Mouse (Mus musculus): ENCODE measurements at regions not wholly inside any gene's neighbourhood (a gene's known extent, or its start where the extent isn't known, plus 50 kb on each side); places are given as distances from the start of the nearest gene placed in this dataset.

GRCm38 (mm10) chr5:97598741-97599140 is 141.9 kb upstream of the Gk2 start:
- dilution Hi-C loops (cut with MboI; ENCODE audit: extremely low pct_ligation_motif_present, extremely low pct_unique_long_range_greater_than_20kb, low sequenced_read_pairs) (no loop called here), in situ Hi-C loops (cut with MboI; ENCODE audit: low pct_ligation_motif_present, low pct_unique_long_range_greater_than_20kb, low sequenced_read_pairs) (no loop called here)
- Histone ChIP-seq H3K36me3 (replicated peaks in 1 of 2; ENCODE audit: control insufficient read depth in 1 of 2, insufficient read depth in 1 of 2, low read length in 1 of 2) (no peaks in the 10 kb centered on the region), H3K9me3 (replicated peaks; ENCODE audit: low read length) (no peaks in the 10 kb centered on the region), H3K79me2 (replicated peaks; ENCODE audit: control insufficient read depth, extremely low read depth, insufficient read depth, poor library complexity, severe bottlenecking) (no peaks in the 10 kb centered on the region), H3K9ac (ENCODE audit: insufficient read depth, low read depth) (no peak overlapping the region), H3K27me3 (replicated peaks) (no peaks in the 10 kb centered on the region), H3K4me3 (replicated peaks in 1 of 3; ENCODE audit: low read depth in 2 of 3, low read length in 2 of 3, poor library complexity in 1 of 3) (no peak overlapping the region), H3K27ac (ENCODE audit: insufficient read depth, low read depth) (no peak overlapping the region), H3K4me2 (ENCODE audit: insufficient read depth, low read depth, poor library complexity, severe bottlenecking) (no peak overlapping the region), H3K4me1 (ENCODE audit: control insufficient read depth in 1 of 2, insufficient read depth in 2 of 2) (no peaks in the 10 kb centered on the region)
- TF ChIP-seq SMC3 (IDR thresholded peaks at IDR 0.05; ENCODE audit: low read depth, low read length) = peak; percentile 45
- TF ChIP-seq CTCF (conservative IDR thresholded peaks at IDR 0.05 in 1 of 2, IDR thresholded peaks at IDR 0.05 in 1 of 2; ENCODE audit: low read depth in 2 of 2, low read length in 2 of 2) = peak in 1 of 2 experiments; percentile 50; a peak in 2 of 4 replicates
- TF ChIP-seq RAD21 (IDR thresholded peaks at IDR 0.05; ENCODE audit: low read depth, low read length) = peak; percentile 32
- no peak for TF ChIP-seq MAFK (IDR thresholded peaks at IDR 0.05; ENCODE audit: insufficient replicate concordance, low read length)
- no peak for TF ChIP-seq IRF4 (IDR thresholded peaks at IDR 0.05; ENCODE audit: low read depth, low read length)
- no peak for TF ChIP-seq POLR2A (IDR thresholded peaks at IDR 0.05; ENCODE audit: low read depth, low read length)
- no peak for DNase-seq (ENCODE audit: extremely low read depth)

GRCm38 (mm10) chr5:97595916-97596315 is 139.1 kb upstream of the Gk2 start:
- Histone ChIP-seq H3K4me1 (ENCODE audit: control insufficient read depth in 1 of 2, insufficient read depth in 2 of 2) (no peaks in the 10 kb centered on the region), H3K79me2 (replicated peaks; ENCODE audit: control insufficient read depth, extremely low read depth, insufficient read depth, poor library complexity, severe bottlenecking) (no peaks in the 10 kb centered on the region), H3K27ac (ENCODE audit: insufficient read depth, low read depth) (no peak overlapping the region), H3K9ac (ENCODE audit: insufficient read depth, low read depth) (no peak overlapping the region), H3K9me3 (replicated peaks; ENCODE audit: low read length) (no peaks in the 10 kb centered on the region), H3K4me3 (replicated peaks in 1 of 3; ENCODE audit: low read depth in 2 of 3, low read length in 2 of 3, poor library complexity in 1 of 3) (no peak overlapping the region), H3K27me3 (replicated peaks) (no peaks in the 10 kb centered on the region), H3K4me2 (ENCODE audit: insufficient read depth, low read depth, poor library complexity, severe bottlenecking) (no peak overlapping the region), H3K36me3 (replicated peaks in 1 of 2; ENCODE audit: control insufficient read depth in 1 of 2, insufficient read depth in 1 of 2, low read length in 1 of 2) (no peaks in the 10 kb centered on the region)
- in situ Hi-C loops (cut with MboI; ENCODE audit: low pct_ligation_motif_present, low pct_unique_long_range_greater_than_20kb, low sequenced_read_pairs) (no loop called here), dilution Hi-C loops (cut with MboI; ENCODE audit: extremely low pct_ligation_motif_present, extremely low pct_unique_long_range_greater_than_20kb, low sequenced_read_pairs) (no loop called here)
- TF ChIP-seq UBTF (IDR thresholded peaks at IDR 0.05; ENCODE audit: low read depth, low read length) (no peak), MXI1 (IDR thresholded peaks at IDR 0.05; ENCODE audit: low read depth, low read length) (no peak), JUN (IDR thresholded peaks at IDR 0.05; ENCODE audit: insufficient read depth, low read depth, low read length) (no peak), TCF12 (IDR thresholded peaks at IDR 0.05; ENCODE audit: low read depth, low read length) (no peak), ZMIZ1 (IDR thresholded peaks at IDR 0.05; ENCODE audit: low read depth, low read length) (no peak), USF1 (IDR thresholded peaks at IDR 0.05; ENCODE audit: low read depth, low read length) (no peak), HCFC1 (IDR thresholded peaks at IDR 0.05; ENCODE audit: low read depth, low read length) (no peak), CTCF (conservative IDR thresholded peaks at IDR 0.05 in 1 of 2, IDR thresholded peaks at IDR 0.05 in 1 of 2; ENCODE audit: low read depth in 2 of 2, low read length in 2 of 2) (no peak), KAT2A (IDR thresholded peaks at IDR 0.05; ENCODE audit: insufficient replicate concordance, low read length) (no peak), BHLHE40 (IDR thresholded peaks at IDR 0.05; ENCODE audit: low read depth, low read length) (no peak), IRF4 (IDR thresholded peaks at IDR 0.05; ENCODE audit: low read depth, low read length) (no peak), CHD1 (IDR thresholded peaks at IDR 0.05; ENCODE audit: low read depth, low read length) (no peak), POLR2AphosphoS2 (IDR thresholded peaks at IDR 0.05; ENCODE audit: low read depth, low read length) (no peak), ZNF384 (IDR thresholded peaks at IDR 0.05; ENCODE audit: low read depth, low read length) (no peak)
- no peak for DNase-seq (ENCODE audit: extremely low read depth)
